Mouse (Mus musculus) stomach, embryonic 16.5 days (tissue): ENCODE data around the gene Frmd8. TPM values are rescaled to one million over a fixed set of nuclear protein-coding genes. Genes with fewer than 3 reads are reported as not detected.

Source experiments
- ATAC-seq: fragments of 200-750 bp; cut with Nextera tagmentation; 2 replicates; pipeline ENCODE4 v1.8.0; 2017; ENCODE audit warnings: moderate number of reproducible peaks, moderate TSS enrichment; ENCODE audit not compliant: insufficient read depth, low FRiP score
- H3K27ac ChIP-seq: fragments of 300-500 bp; sonication (generic); 2 replicates; pipeline ENCODE4 v1.5.1; 2014; ENCODE audit warnings: low read length
- H3K27me3 ChIP-seq: fragments of 300-500 bp; sonication (generic); 2 replicates; pipeline ENCODE4 v1.6.1; 2014; ENCODE audit warnings: low read length, control low read depth, mixed read lengths; ENCODE audit not compliant: control insufficient read depth, insufficient read depth
- H3K36me3 ChIP-seq: fragments of 300-500 bp; sonication (generic); 2 replicates; pipeline ENCODE4 v1.6.1; 2014; ENCODE audit warnings: low read length; ENCODE audit not compliant: control insufficient read depth, insufficient read depth
- H3K4me1 ChIP-seq: fragments of 300-500 bp; sonication (generic); 2 replicates; pipeline ENCODE4 v1.6.1; 2014; ENCODE audit warnings: low read length, control low read depth, mixed read lengths; ENCODE audit not compliant: control insufficient read depth, insufficient read depth
- H3K4me2 ChIP-seq: fragments of 300-500 bp; sonication (generic); 2 replicates; pipeline ENCODE4 v1.6.1; 2014; ENCODE audit warnings: low read depth, low read length, mixed read lengths
- H3K4me3 ChIP-seq: fragments of 300-500 bp; sonication (generic); replicated peaks from 2 replicates; pipeline ENCODE4 v1.5.1; 2014; ENCODE audit warnings: mild to moderate bottlenecking, low read length
- H3K9ac ChIP-seq: fragments of 300-500 bp; sonication (generic); 2 replicates; pipeline ENCODE4 v1.6.1; 2014; ENCODE audit warnings: low read length
- H3K9me3 ChIP-seq: fragments of 300-500 bp; sonication (generic); replicated peaks from 2 replicates; pipeline ENCODE4 v1.6.1; 2016; ENCODE audit warnings: low read length, control low read depth; ENCODE audit not compliant: control insufficient read depth
- WGBS: fragments of 180-500 bp; shearing (Covaris S2); extraction: QIAGEN DNeasy Blood & Tissue Kit; methylation state at CpG from one replicate; pipeline ENCODE4 v1.1.7; 2014; 5-methylcytosine and 5-hydroxymethylcytosine counted together
- polyA plus RNA-seq: library from polyadenylated mRNA; unstranded; fragments of >200 nt; fragmentation: Nextera tagmentation; extraction: Ambion mirVana; gene quantifications from 2 replicates; pipeline ENCODE4 v1.2.1, GENCODE M21; 2015

Frmd8 gene
- polyA plus RNA-seq, 1 experiment from 2014 or later: 29.5 TPM

DNA sequence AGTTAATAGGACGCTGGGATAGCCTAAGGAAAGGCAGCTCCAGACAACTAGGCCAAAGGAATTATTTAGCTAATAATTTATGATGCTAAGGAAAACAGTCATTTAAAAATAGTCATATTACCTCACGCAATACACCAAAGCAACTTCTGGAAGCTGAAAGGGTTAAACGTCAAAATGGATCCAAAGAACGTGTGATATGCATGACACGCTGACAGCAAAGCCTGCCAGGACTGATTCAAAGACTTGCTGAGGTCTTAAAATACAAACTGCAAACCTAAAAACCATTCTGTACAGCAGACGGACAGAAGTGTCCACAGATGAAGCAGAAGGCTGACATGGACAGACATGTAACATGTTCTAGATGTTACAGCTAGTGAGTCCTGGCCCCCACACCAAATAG lies 42.7 kb downstream of the Frmd8 start:
- Histone ChIP-seq H3K27me3 (no peaks in the 10 kb centered on the region), H3K4me3 (no peak overlapping the region), H3K9me3 (no peaks in the 10 kb centered on the region), H3K4me1 (0 out of 2 replicates have a peak, but pooled peaks cover 4% of the 10 kb centered on the region), H3K27ac (no peak overlapping the region), H3K9ac (no peak overlapping the region), H3K4me2 (no peak overlapping the region), H3K36me3 (peaks cover 5% of the 10 kb centered on the region; the same call in 1 of the 2 replicates)
- WGBS: 73% methylated on average over 6 of the region's 6 CpGs
- no peak for ATAC-seq

GRCm38 (mm10) chr19:5831958-5832320 lies 43.1 kb downstream of the Frmd8 start:
- no peak for ATAC-seq

DNA sequence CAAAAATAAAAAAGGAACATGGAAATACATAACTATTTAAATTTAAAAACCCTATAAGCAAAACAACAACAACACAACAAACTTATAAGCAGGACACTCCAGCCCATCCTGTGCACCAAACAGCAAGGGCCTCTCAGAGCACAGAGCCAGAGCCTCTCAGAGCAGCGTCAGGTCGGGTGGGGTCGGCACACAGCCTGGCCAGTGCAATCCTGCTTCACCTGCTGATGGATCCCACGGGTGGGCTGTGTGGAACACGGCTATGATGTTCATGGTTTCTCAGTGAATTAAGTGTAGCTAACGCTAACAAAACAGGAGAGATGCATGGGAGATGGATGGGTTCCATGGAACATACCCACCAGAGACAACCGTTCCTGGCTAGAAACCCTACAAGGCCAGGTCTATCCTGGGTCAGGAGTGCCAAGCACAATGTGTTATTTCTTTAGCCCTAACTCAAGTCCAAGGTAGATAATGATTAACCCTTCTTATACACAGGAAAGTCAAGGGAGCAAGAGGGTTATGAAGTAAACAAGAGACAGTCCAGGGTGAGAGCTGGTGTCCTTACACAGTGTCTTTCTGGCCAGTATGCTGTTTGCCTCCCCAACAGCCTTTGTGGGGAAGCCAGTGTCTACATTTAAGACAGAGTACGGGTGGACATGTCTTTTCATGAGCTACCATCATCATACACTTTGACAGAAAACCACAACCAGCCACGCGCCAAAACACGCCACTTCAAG lies 43.7 kb downstream of the Frmd8 start:
- WGBS: 76% methylated on average over 11 of the region's 11 CpGs

More at GRCm38 (mm10) chr19:5831958-5832320, 43.1 kb downstream of the Frmd8 start:
- Histone ChIP-seq H3K4me3 (no peak overlapping the region), H3K27me3 (no peaks in the 10 kb centered on the region), H3K4me2 (no peak overlapping the region), H3K36me3 (peaks cover 5% of the 10 kb centered on the region; the same call in 1 of the 2 replicates), H3K4me1 (0 out of 2 replicates have a peak, but pooled peaks cover 4% of the 10 kb centered on the region), H3K27ac (no peak overlapping the region), H3K9ac (no peak overlapping the region), H3K9me3 (no peaks in the 10 kb centered on the region)
- WGBS: 82% methylated on average over 4 of the region's 4 CpGs

DNA sequence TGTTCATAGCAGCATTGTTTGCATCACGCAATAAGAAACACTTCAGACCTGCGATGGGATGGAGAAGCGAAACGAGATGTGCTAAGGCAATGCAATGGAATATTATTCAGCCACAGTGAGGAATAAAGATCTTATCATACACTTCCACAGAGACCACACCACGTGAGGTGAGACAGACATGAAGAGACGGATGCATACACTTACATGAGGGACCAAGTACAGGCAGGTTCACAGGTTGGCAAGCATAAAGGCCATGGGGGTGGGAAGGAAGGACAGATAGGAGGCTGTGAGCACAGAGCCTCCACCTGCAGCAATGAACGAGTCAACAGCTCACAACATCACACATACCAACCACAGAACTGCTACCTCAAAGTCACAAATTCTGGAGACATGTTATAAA lies 44.3 kb downstream of the Frmd8 start:
- H3K4me3 ChIP-seq: no peak overlapping the region
- H3K27me3 ChIP-seq: no peaks in the 10 kb centered on the region
- H3K9ac ChIP-seq: no peak overlapping the region
- 0 out of 2 replicates have a peak, but pooled peaks cover 4% of the 10 kb centered on the region for H3K4me1 ChIP-seq
- H3K36me3 ChIP-seq: 0 out of 2 replicates have a peak, but pooled peaks cover under 1% of the 10 kb centered on the region
- no peak overlapping the region for H3K27ac ChIP-seq
- no peaks in the 10 kb centered on the region for H3K9me3 ChIP-seq
- H3K4me2 ChIP-seq: no peak overlapping the region
- WGBS: 82% methylated on average over 7 of the region's 7 CpGs
- ATAC-seq: no peak

More for the DNA sequence above, 43.7 kb downstream of the Frmd8 start:
- H3K9me3 ChIP-seq: no peaks in the 10 kb centered on the region
- ATAC-seq: no peak
- no peak overlapping the region for H3K4me3 ChIP-seq
- H3K36me3 ChIP-seq: 0 out of 2 replicates have a peak, but pooled peaks cover 5% of the 10 kb centered on the region
- no peak overlapping the region; the same call in 1 of the 2 replicates for H3K27ac ChIP-seq
- no peak overlapping the region for H3K4me2 ChIP-seq
- 0 out of 2 replicates have a peak, but pooled peaks cover 4% of the 10 kb centered on the region for H3K4me1 ChIP-seq
- no peak overlapping the region for H3K9ac ChIP-seq
- no peaks in the 10 kb centered on the region for H3K27me3 ChIP-seq

GRCm38 (mm10) chr19:5829958-5830615 lies 45.0 kb downstream of the Frmd8 start:
- 65% methylated on average over 19 of the region's 19 CpGs for WGBS
- no peak for ATAC-seq

GRCm38 (mm10) chr19:5828905-5829304 lies 46.2 kb downstream of the Frmd8 start:
- ATAC-seq: no peak
- H3K9me3 ChIP-seq: no peaks in the 10 kb centered on the region
- no peak overlapping the region for H3K27ac ChIP-seq
- H3K4me2 ChIP-seq: no peak overlapping the region
- WGBS: 88% methylated on average over 7 of the region's 7 CpGs
- no peaks in the 10 kb centered on the region for H3K36me3 ChIP-seq
- H3K4me3 ChIP-seq: no peak overlapping the region
- H3K4me1 ChIP-seq: peaks cover 13% of the 10 kb centered on the region
- no peak overlapping the region for H3K9ac ChIP-seq
- no peaks in the 10 kb centered on the region for H3K27me3 ChIP-seq

More at GRCm38 (mm10) chr19:5829958-5830615, 45.0 kb downstream of the Frmd8 start:
- H3K9ac ChIP-seq: no peak overlapping the region
- no peaks in the 10 kb centered on the region for H3K9me3 ChIP-seq
- no peak overlapping the region for H3K4me3 ChIP-seq
- no peaks in the 10 kb centered on the region for H3K27me3 ChIP-seq
- no peaks in the 10 kb centered on the region for H3K36me3 ChIP-seq
- H3K4me2 ChIP-seq: no peak overlapping the region
- H3K4me1 ChIP-seq: 0 out of 2 replicates have a peak, but pooled peaks cover 4% of the 10 kb centered on the region
- no peak overlapping the region for H3K27ac ChIP-seq

GRCm38 (mm10) chr19:5828155-5828554 lies 46.9 kb downstream of the Frmd8 start:
- ATAC-seq: no peak
- Histone ChIP-seq H3K4me3 (no peak overlapping the region), H3K27ac (no peak overlapping the region), H3K36me3 (no peaks in the 10 kb centered on the region), H3K9ac (no peak overlapping the region), H3K27me3 (no peaks in the 10 kb centered on the region), H3K4me1 (peaks cover 17% of the 10 kb centered on the region), H3K9me3 (no peaks in the 10 kb centered on the region), H3K4me2 (no peak overlapping the region)
- WGBS: 84% methylated on average over 3 of the region's 3 CpGs

DNA sequence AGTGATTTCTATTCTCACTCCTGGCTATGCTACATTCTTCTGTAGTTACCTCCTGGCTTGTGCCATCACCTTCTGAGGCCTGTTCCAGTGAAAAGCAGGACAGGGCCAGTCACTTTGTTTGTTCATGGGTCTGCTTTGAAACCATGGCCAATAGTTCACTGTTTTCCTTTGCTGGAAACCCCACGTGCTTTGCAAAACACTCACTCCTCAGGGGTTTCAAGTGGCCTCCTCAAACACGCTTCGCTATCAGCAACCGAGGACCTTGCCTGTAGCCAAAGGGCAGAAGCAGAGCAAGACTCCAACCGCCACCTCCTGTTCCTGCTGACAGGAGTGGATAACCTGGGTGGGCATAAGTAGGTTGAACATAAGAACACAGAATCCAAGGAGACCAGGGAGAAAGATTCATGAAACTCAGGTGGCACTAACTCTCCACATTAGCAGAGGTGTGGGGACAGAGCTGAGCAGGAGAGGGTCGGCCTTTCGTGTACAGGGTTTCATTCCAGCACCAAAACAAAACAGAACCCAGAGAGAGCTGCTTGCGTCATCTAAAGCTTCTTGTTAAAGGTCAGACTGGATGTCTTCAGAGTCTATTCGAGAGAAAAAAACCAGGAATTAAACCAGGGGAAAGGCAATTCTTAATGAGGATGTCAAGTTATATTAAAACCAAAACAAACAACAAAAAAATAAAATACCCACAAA lies 47.5 kb downstream of the Frmd8 start:
- WGBS: 54% methylated on average over 9 of the region's 9 CpGs
- ATAC-seq: peak; percentile 22; the same call in 1 of the 2 replicates
- no peak overlapping the region for H3K4me3 ChIP-seq
- no peak overlapping the region for H3K4me2 ChIP-seq
- H3K4me1 ChIP-seq: peaks cover 22% of the 10 kb centered on the region
- H3K27ac ChIP-seq: peak overlapping the region; percentile 59
- H3K36me3 ChIP-seq: no peaks in the 10 kb centered on the region
- H3K27me3 ChIP-seq: no peaks in the 10 kb centered on the region
- no peaks in the 10 kb centered on the region for H3K9me3 ChIP-seq
- peak overlapping the region; percentile 7; the same call in 1 of the 2 replicates for H3K9ac ChIP-seq
